Mouse (Mus musculus) G1E (cell line): ENCODE measurements at regions not wholly inside any gene's neighbourhood (a gene's known extent, or its start where the extent isn't known, plus 50 kb on each side); places are given as distances from the start of the nearest gene placed in this dataset.
"Not testable (repeated sequence)": the region's sequence is repeated elsewhere in the genome, so short reads cannot be mapped to it uniquely, and the experiment has no call there.

Experiments
- ATAC-seq: 2 replicates; pipeline ENCODE4 v1.8.0; 2016; ENCODE audit warnings: mild to moderate bottlenecking; ENCODE audit not compliant: insufficient number of reproducible peaks, poor library complexity, low FRiP score, severe bottlenecking; ENCODE audit errors: extremely low read depth
- DNase-seq: peaks from one replicate; pipeline ENCODE4 v3.0.0; 2012; ENCODE audit warnings: low spot score
- H3K27me3 ChIP-seq: 2 replicates; pipeline ENCODE4 v1.6.1; 2012; ENCODE audit warnings: mild to moderate bottlenecking, low read length, inconsistent platforms; ENCODE audit not compliant: insufficient read depth
- H3K36me3 ChIP-seq: replicated peaks from 2 replicates; pipeline ENCODE3; 2012; ENCODE audit warnings: mild to moderate bottlenecking, inconsistent platforms
- H3K4me1 ChIP-seq: 2 replicates; pipeline ENCODE4 v1.6.1; 2012; ENCODE audit warnings: low read depth, low read length, inconsistent platforms, mixed read lengths; ENCODE audit not compliant: insufficient read depth
- H3K4me3 ChIP-seq: 2 replicates; pipeline ENCODE4 v1.5.1; 2012; ENCODE audit warnings: low read depth, mild to moderate bottlenecking, inconsistent platforms, low read length, moderate library complexity, mixed read lengths
- H3K9me3 ChIP-seq: replicated peaks from 2 replicates; pipeline ENCODE4 v1.6.1; 2012; ENCODE audit warnings: inconsistent platforms
- CTCF ChIP-seq: IDR thresholded peaks from 2 replicates; pipeline ENCODE4 v1.5.1; 2012; ENCODE audit warnings: low read depth, low read length, inconsistent platforms, mixed read lengths
- GATA1 ChIP-seq: IDR thresholded peaks from 2 replicates; pipeline ENCODE4 v1.6.1; 2012; ENCODE audit warnings: borderline replicate concordance, low read length, inconsistent platforms, mixed read lengths
- GATA2 ChIP-seq: IDR thresholded peaks from 2 replicates; pipeline ENCODE4 v1.6.1; 2012; ENCODE audit warnings: low read depth, low read length, inconsistent platforms, borderline replicate concordance
- POLR2AphosphoS5 ChIP-seq: IDR thresholded peaks from 2 replicates; pipeline ENCODE4 v1.6.1; 2012; ENCODE audit warnings: low read depth, low read length, inconsistent platforms; ENCODE audit not compliant: insufficient replicate concordance
- TAL1 ChIP-seq: conservative IDR thresholded peaks from 2 replicates; pipeline ENCODE4 v1.6.1; 2012; ENCODE audit warnings: low read depth, low read length, inconsistent platforms, mixed read lengths

DNA sequence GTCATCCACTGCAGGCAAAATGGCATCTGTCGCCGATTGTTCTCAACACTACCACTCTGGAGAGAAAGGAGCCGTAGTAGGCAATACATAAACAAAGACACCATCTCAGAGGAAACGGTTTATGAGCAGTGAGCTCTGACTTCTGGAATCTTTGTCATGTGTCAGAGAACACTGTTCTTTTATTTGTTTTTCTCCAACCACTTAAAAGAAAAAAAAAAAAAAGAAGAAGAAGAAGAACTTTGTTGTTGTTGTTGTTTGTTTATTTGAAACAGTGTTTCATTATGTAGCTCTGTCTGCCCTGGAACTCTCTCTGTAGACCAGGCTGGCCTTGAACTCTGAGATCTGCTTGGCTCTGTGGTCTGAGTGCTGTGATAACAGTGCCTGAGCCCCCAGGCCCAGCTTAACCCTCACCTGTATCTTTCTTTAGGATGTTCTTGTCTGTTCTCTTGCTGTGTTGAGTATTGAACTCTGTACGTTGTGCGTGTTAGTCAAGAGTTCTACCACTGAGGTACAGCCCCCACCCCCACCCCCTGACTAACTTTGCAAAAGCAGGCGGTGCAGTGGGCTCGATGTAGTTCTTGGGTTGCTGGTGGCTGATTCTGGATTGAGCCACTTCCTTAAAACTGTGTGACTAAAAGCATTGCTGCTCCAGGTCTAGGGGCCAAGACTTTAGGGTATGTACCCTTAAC, 65.7 kb upstream of the Cpm start:
- Histone ChIP-seq H3K4me3 (no peak overlapping the region), H3K27me3 (no peaks in the 10 kb centered on the region), H3K4me1 (no peaks in the 10 kb centered on the region), H3K9me3 (peaks cover 3% of the 10 kb centered on the region; the same call in 1 of the 2 replicates), H3K36me3 (no peaks in the 10 kb centered on the region)
- ATAC-seq (no peak), DNase-seq (no peak)
- TF ChIP-seq GATA2 (no peak), POLR2AphosphoS5 (no peak), CTCF (no peak), GATA1 (no peak), TAL1 (no peak)

DNA sequence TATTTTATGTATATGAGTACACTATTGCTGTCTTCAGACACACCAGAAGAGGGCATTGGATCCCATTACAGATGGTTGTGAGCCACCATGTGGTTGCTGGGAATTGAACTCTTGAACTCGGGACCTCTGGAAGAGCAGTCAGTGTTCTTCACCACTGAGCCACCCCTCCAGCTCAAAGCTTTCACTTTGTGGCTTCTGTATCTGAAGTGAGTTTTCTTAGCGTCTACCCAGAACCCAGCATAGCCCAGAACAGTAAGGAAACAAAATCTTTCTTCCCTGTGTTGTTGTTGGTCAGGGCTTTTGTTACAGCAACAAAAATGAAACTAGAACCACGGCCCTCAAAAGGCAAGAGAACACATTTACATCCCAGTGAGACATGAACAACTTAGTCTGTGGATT, 66.5 kb upstream of the Cpm start:
- H3K4me3 ChIP-seq, DNase-seq, H3K9me3 ChIP-seq, H3K36me3 ChIP-seq, ATAC-seq, H3K27me3 ChIP-seq, H3K4me1 ChIP-seq: not testable (repeated sequence)

DNA sequence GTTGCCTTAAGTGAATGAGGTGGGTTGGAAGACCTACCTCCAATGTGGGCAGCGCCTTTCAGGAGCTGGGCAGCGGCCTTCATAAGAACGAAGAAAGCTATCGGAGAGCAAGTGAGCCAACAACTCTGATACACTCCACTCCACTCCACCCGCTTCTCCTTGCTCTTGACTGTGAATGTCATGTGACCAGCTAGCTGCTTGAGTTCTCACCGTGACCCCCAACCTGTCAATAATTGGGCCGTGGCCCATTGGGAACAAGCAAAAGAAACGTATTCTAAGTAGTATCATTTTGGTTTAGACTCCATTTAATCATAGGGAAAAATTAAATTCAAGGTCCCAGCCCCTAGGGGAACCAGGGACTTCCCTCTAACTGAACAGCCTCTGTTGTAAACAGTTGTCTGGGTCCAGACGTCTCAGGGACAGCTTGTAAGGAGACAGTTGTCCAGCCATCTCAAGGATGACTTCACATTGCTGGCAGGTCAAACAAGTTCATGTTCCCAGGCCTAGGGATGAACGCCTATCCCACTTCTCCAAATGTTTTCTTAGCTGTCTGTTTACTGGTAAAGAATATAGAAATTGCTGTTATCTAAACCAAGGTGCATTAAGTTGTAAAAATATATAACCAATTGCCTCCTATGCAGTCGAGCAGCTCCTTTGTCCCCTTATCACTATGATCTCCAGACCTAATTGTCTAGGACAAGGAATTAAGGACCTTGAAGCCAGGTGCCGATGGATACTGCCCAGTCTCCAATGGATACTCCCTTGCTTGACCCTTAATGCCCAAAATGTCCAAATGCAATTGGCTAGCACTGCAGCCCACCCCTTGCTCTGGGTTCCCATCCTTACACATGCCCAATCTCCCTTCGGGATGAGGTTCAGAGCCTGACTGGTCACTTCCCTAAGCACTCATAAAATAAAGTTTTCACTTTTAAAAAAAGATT, 67.1 kb upstream of the Cpm start:
- Histone ChIP-seq H3K36me3 (no peaks in the 10 kb centered on the region), H3K9me3 (peaks cover 3% of the 10 kb centered on the region; the same call in 1 of the 2 replicates), H3K27me3 (no peaks in the 10 kb centered on the region), H3K4me3 (no peak overlapping the region), H3K4me1 (no peaks in the 10 kb centered on the region)
- TF ChIP-seq GATA2 = no peak
- TF ChIP-seq CTCF = no peak
- no peak for TF ChIP-seq TAL1
- TF ChIP-seq POLR2AphosphoS5 = no peak
- TF ChIP-seq GATA1 = no peak
- no peak for ATAC-seq
- DNase-seq = no peak

DNA sequence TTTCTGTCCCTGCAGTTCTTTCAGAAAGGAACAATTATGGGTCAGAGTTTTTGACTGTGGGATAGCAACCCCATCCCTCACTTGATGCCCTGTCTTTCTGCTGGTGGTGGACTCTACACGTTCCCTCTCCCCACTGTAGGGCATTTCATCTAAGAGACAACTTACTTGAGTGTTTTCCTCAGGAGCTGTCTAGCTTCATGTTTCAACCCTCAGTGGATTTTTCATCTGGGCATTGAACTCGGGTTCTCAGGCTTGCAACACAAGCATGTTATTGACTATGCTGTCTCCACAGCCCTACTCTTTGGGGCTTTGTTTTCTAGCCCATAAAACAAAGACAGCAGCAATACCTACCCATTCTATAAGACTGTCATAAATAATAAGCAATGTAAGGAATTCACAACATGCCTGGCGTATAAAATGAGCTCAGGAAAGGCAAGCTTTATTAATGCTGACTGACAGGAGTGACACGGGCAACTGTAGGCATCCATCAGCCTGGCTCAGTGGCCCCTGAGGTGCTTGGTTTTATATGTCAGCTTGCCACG, 68.0 kb upstream of the Cpm start:
- no peak for DNase-seq
- Histone ChIP-seq H3K27me3 (no peaks in the 10 kb centered on the region), H3K4me1 (no peaks in the 10 kb centered on the region), H3K36me3 (no peaks in the 10 kb centered on the region), H3K4me3 (no peak overlapping the region), H3K9me3 (peaks cover 2% of the 10 kb centered on the region; the same call in 1 of the 2 replicates)
- no peak for TF ChIP-seq TAL1
- TF ChIP-seq GATA1 = no peak
- TF ChIP-seq POLR2AphosphoS5 = no peak
- no peak for TF ChIP-seq GATA2
- no peak for TF ChIP-seq CTCF
- no peak for ATAC-seq

DNA sequence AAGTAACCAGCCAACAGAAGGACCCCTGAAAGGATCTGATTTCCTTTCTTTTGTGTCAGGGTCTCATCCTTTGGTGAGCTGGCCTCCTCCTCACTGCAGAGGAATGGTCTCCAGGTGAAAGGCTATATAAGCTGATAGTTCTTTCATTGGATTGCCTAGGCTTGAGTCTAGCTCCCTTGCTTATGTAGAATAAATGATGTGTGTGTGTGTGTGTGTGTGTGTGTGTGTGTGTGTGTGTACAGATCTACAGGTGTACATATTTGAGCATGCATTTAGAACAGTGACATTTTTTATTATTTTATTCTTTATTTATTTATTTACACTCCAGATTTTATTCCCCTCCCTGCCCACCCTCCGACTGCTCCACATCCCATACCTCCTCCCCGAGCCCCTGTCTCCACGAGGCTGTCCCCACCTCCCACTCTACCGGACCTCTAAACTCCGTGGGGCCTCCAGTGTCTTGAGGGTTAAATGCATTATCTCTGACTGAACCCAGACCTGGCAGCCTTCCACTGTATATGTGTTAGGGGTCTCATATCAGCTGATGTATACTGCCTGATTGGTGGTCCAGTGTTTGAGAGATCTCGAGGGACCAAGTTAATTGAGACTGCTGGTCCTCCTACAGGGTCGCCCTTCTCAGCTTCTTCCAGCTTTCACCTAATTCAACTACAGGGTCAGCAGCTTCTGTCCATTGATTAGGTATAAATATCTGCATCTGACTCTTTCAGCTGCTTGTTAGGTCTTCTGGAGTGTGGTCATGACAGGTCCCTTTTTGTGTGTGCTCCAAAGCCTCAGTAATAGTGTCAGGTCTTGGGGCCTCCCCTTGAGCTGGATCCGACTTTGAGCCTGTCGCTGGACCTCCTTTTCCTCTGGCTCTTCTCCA, 68.7 kb upstream of the Cpm start:
- Histone ChIP-seq H3K4me3 (no peak overlapping the region), H3K9me3 (no peaks in the 10 kb centered on the region), H3K36me3 (no peaks in the 10 kb centered on the region), H3K27me3 (no peaks in the 10 kb centered on the region), H3K4me1 (no peaks in the 10 kb centered on the region)
- DNase-seq = no peak
- TF ChIP-seq POLR2AphosphoS5 = no peak
- TF ChIP-seq GATA2 = no peak
- TF ChIP-seq GATA1 = no peak
- no peak for TF ChIP-seq CTCF
- TF ChIP-seq TAL1 = no peak
- ATAC-seq = no peak
